Mouse (Mus musculus): Measurements from ENCODE around the gene Olfml2b. TPM values are rescaled to one million over a fixed set of nuclear protein-coding genes. Genes with fewer than 3 reads are reported as not detected.

Gene Olfml2b
- 17.0 and 17.2 TPM in 2 replicates for polyA plus RNA-seq (2015; fragmentation: Nextera tagmentation; extraction: Ambion mirVana)

DNA sequence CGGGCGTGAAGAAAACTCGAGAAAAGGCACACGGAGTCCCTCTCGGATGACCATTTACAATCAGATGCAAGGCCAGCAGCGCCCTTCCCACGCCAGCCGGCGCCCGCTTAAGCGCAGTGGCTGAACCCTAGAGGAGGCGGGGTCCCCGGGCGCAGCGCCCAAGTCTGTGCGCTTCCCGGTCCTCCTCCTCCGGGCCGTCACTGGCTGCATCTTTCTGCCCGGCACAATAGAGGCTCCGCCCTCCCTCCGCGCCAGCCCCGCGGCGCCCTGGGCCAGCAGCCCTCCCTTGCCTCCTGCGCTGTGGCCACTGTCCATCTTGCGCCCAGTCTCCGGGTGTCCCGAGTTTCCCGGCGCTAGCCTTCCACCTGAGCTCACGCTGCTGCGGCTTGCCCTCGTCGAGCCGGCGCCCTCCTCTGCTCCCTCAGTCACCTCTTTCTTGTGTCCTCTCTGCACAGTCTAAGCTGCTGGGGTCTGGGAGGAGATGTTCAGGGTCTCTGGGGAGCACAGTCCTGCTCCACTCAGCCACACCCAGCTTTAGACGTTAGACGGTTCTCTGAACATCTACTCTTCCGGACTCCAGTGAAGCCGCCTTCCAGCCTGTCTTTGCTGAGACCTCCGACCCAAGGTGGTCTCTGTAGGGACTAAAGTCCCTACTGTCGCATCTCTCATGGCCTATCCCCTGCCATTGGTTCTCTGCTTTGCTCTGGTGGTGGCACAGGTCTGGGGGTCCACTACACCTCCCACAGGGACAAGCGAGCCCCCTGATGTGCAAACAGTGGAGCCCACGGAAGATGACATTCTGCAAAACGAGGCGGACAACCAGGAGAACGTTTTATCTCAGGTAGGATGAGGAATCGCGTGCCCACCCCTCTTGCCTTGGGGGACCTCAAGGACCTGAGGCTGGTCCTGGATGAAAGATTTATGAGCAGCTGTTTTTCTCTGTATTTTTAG is at the start of gene Olfml2b:
Gene Olfml2b, plus strand, starts transcription at position 278 of the 951 bp plus-strand sequence.
- peak within 1 kb of the TSS; percentile 55 for H3K4me3 ChIP-seq (ENCODE audit: low read length)
- no peaks in the 10 kb centered on the region; the same call in 1 of the 2 replicates for H3K27me3 ChIP-seq (replicated peaks; ENCODE audit: control insufficient read depth, insufficient read depth, low read length)
- no peaks in the 10 kb centered on the region for H3K36me3 ChIP-seq (ENCODE audit: control insufficient read depth, insufficient read depth, low read length)
- H3K9me3 ChIP-seq (ENCODE audit: control insufficient read depth, low read length), result no peaks in the 10 kb centered on the region
- peaks cover 11% of the 10 kb centered on the region for H3K4me1 ChIP-seq (ENCODE audit: control insufficient read depth, insufficient read depth, low read length)
- H3K9ac ChIP-seq (ENCODE audit: low read depth, low read length), result peak within 1 kb of the TSS; percentile 70
- WGBS, result 13% methylated on average over 51 of the region's 51 CpGs
- H3K4me2 ChIP-seq (ENCODE audit: low read depth, low read length), result peak within 1 kb of the TSS; percentile 77
- peak; percentile 97 for ATAC-seq
- no peak within 1 kb of the TSS for H3K27ac ChIP-seq (ENCODE audit: low read length)

GRCm38 (mm10) chr1:170594575-170594974 is 49.8 kb upstream of the Olfml2b start:
- Histone ChIP-seq H3K4me2 (ENCODE audit: low read depth, low read length) (no peak overlapping the region), H3K36me3 (ENCODE audit: control insufficient read depth, insufficient read depth, low read length) (no peaks in the 10 kb centered on the region), H3K4me1 (ENCODE audit: control insufficient read depth, insufficient read depth, low read length) (no peaks in the 10 kb centered on the region), H3K9ac (ENCODE audit: low read depth, low read length) (no peak overlapping the region), H3K27me3 (replicated peaks; ENCODE audit: control insufficient read depth, insufficient read depth, low read length) (no peaks in the 10 kb centered on the region), H3K27ac (ENCODE audit: low read length) (no peak overlapping the region), H3K4me3 (ENCODE audit: low read length) (no peak overlapping the region), H3K9me3 (ENCODE audit: control insufficient read depth, low read length) (no peaks in the 10 kb centered on the region)
- 96% methylated on average over 7 of the region's 7 CpGs for WGBS
- no peak for ATAC-seq

DNA sequence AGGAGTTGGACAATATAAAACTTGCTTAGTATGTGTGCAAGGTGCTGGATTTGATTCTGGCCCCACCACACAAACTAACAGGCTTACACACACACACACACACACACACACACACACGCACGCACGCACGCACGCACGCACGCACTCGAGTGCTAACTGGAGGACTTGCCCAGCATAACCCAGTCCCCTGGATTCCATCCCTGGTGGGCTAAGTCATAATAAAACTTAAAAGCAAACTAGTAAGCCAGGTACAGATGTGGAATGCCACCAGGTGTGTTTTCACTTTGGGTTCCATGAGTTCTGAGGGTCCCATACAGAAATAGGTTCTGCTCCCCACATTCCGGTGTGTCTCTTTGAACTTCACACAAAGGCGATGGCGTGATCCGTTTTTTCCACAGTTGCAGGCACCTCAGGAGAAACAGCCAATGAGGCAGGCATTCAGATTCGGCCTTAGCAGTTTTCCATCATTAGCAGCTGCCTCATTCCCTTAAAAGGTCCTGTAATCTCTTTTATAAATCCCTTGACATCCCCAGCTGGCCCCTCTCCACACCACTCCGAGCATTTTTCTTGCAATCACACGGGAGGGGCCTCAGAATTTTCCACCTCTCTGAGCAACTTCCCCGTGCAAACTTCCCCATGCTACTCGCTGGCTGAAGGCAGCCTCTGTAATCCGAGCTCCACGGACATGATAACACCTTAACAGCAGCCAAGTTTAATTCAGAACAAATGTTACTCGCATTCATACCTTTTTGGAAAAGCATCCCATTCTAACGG is 38.9 kb upstream of the Olfml2b start:
- Histone ChIP-seq H3K27ac (ENCODE audit: low read length) (no peak overlapping the region), H3K9me3 (ENCODE audit: control insufficient read depth, low read length) (no peaks in the 10 kb centered on the region), H3K4me1 (ENCODE audit: control insufficient read depth, insufficient read depth, low read length) (no peaks in the 10 kb centered on the region), H3K9ac (ENCODE audit: low read depth, low read length) (no peak overlapping the region), H3K27me3 (replicated peaks; ENCODE audit: control insufficient read depth, insufficient read depth, low read length) (no peaks in the 10 kb centered on the region), H3K4me2 (ENCODE audit: low read depth, low read length) (no peak overlapping the region), H3K4me3 (ENCODE audit: low read length) (no peak overlapping the region), H3K36me3 (ENCODE audit: control insufficient read depth, insufficient read depth, low read length) (no peaks in the 10 kb centered on the region)
- WGBS, result 61% methylated on average over 21 of the region's 21 CpGs
- no peak for ATAC-seq

- Histone ChIP-seq H3K27me3 (replicated peaks; ENCODE audit: control insufficient read depth, insufficient read depth, low read length) (no peaks in the 10 kb centered on the region), H3K27ac (ENCODE audit: low read length) (no peak overlapping the region)
- WGBS, result 90% methylated on average over 8 of the region's 8 CpGs
Observed at GRCm38 (mm10) chr1:170607231-170607917, 37.0 kb upstream of the Olfml2b start.

GRCm38 (mm10) chr1:170608461-170609071 is 35.8 kb upstream of the Olfml2b start:
- no peak overlapping the region for H3K27ac ChIP-seq (ENCODE audit: low read length)
- WGBS, result 77% methylated on average over 3 of the region's 3 CpGs
- H3K4me3 ChIP-seq (ENCODE audit: low read length), result no peak overlapping the region

More at GRCm38 (mm10) chr1:170607231-170607917, 37.0 kb upstream of the Olfml2b start:
- Histone ChIP-seq H3K4me2 (ENCODE audit: low read depth, low read length) (no peak overlapping the region), H3K9ac (ENCODE audit: low read depth, low read length) (no peak overlapping the region), H3K4me1 (ENCODE audit: control insufficient read depth, insufficient read depth, low read length) (no peaks in the 10 kb centered on the region), H3K4me3 (ENCODE audit: low read length) (no peak overlapping the region), H3K36me3 (ENCODE audit: control insufficient read depth, insufficient read depth, low read length) (no peaks in the 10 kb centered on the region), H3K9me3 (ENCODE audit: control insufficient read depth, low read length) (no peaks in the 10 kb centered on the region)
- no peak for ATAC-seq

GRCm38 (mm10) chr1:170609872-170610271 is 34.5 kb upstream of the Olfml2b start:
- Histone ChIP-seq H3K4me1 (ENCODE audit: control insufficient read depth, insufficient read depth, low read length) (no peaks in the 10 kb centered on the region), H3K27me3 (replicated peaks; ENCODE audit: control insufficient read depth, insufficient read depth, low read length) (no peaks in the 10 kb centered on the region), H3K4me3 (ENCODE audit: low read length) (no peak overlapping the region), H3K36me3 (ENCODE audit: control insufficient read depth, insufficient read depth, low read length) (no peaks in the 10 kb centered on the region), H3K9me3 (ENCODE audit: control insufficient read depth, low read length) (no peaks in the 10 kb centered on the region), H3K27ac (ENCODE audit: low read length) (no peak overlapping the region), H3K9ac (ENCODE audit: low read depth, low read length) (no peak overlapping the region), H3K4me2 (ENCODE audit: low read depth, low read length) (no peak overlapping the region)
- no peak for ATAC-seq
- WGBS, result 57% methylated on average over 7 of the region's 7 CpGs

More at GRCm38 (mm10) chr1:170608461-170609071, 35.8 kb upstream of the Olfml2b start:
- Histone ChIP-seq H3K4me2 (ENCODE audit: low read depth, low read length) (no peak overlapping the region), H3K9ac (ENCODE audit: low read depth, low read length) (no peak overlapping the region), H3K4me1 (ENCODE audit: control insufficient read depth, insufficient read depth, low read length) (no peaks in the 10 kb centered on the region), H3K36me3 (ENCODE audit: control insufficient read depth, insufficient read depth, low read length) (no peaks in the 10 kb centered on the region), H3K9me3 (ENCODE audit: control insufficient read depth, low read length) (no peaks in the 10 kb centered on the region), H3K27me3 (replicated peaks; ENCODE audit: control insufficient read depth, insufficient read depth, low read length) (no peaks in the 10 kb centered on the region)
- no peak for ATAC-seq

DNA sequence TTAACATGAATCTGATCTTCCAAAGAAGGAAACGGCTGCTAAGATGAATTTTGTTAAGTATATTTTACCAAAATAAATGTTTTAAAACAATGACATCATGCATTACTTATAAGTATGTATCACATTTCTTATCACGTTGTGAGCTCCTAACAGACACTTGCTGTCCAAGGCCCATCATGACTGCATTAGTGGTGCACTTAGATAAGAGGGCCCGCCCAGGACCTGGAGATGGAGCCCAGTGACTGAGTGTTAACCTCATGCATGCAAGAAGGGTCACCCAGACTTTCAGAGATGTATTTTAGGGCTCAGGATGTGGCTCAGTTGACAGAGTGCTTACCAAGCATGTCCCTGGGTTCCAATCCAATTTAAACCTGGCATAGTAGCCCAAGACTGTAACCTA is 34.0 kb upstream of the Olfml2b start:
- H3K9me3 ChIP-seq (ENCODE audit: control insufficient read depth, low read length), result no peaks in the 10 kb centered on the region
- no peaks in the 10 kb centered on the region for H3K4me1 ChIP-seq (ENCODE audit: control insufficient read depth, insufficient read depth, low read length)
- ATAC-seq, result peak; percentile 82
- H3K9ac ChIP-seq (ENCODE audit: low read depth, low read length), result no peak overlapping the region
- no peak overlapping the region for H3K4me2 ChIP-seq (ENCODE audit: low read depth, low read length)
- no peaks in the 10 kb centered on the region for H3K27me3 ChIP-seq (replicated peaks; ENCODE audit: control insufficient read depth, insufficient read depth, low read length)
- WGBS, result 72% methylated on average over 3 of the region's 3 CpGs
- no peaks in the 10 kb centered on the region for H3K36me3 ChIP-seq (ENCODE audit: control insufficient read depth, insufficient read depth, low read length)
- no peak overlapping the region for H3K4me3 ChIP-seq (ENCODE audit: low read length)
- H3K27ac ChIP-seq (ENCODE audit: low read length), result no peak overlapping the region

GRCm38 (mm10) chr1:170610695-170611094 is 33.6 kb upstream of the Olfml2b start:
- Histone ChIP-seq H3K4me3 (ENCODE audit: low read length) (no peak overlapping the region), H3K4me2 (ENCODE audit: low read depth, low read length) (no peak overlapping the region), H3K27me3 (replicated peaks; ENCODE audit: control insufficient read depth, insufficient read depth, low read length) (no peaks in the 10 kb centered on the region), H3K9me3 (ENCODE audit: control insufficient read depth, low read length) (no peaks in the 10 kb centered on the region), H3K36me3 (ENCODE audit: control insufficient read depth, insufficient read depth, low read length) (no peaks in the 10 kb centered on the region), H3K4me1 (ENCODE audit: control insufficient read depth, insufficient read depth, low read length) (no peaks in the 10 kb centered on the region), H3K9ac (ENCODE audit: low read depth, low read length) (no peak overlapping the region), H3K27ac (ENCODE audit: low read length) (no peak overlapping the region)
- ATAC-seq, result no peak
- 93% methylated on average over 3 of the region's 3 CpGs for WGBS
